Mouse (Mus musculus) heart, postnatal 10 days (tissue): ENCODE data around the gene Stxbp1. TPM values are rescaled to one million over a fixed set of nuclear protein-coding genes. Genes with fewer than 3 reads are reported as not detected.

Experiments
- DNase-seq, 2 experiments: peaks; one replicate each; pipeline ENCODE4 v3.0.0; 2021
- intact Hi-C: fragments of 180-260 bp; cut with DNase I; formaldehyde crosslinking; loops from one replicate; pipeline ENCODE4 v1.15.1; 2025
- total RNA-seq, 2 experiments: library from RNA; stranded (reverse); gene quantifications; 2 replicates each; pipeline ENCODE4 v1.2.3; 2021

Stxbp1 gene
- total RNA-seq = 10 to 100 TPM; 25.4 to 25.7 TPM

DNA sequence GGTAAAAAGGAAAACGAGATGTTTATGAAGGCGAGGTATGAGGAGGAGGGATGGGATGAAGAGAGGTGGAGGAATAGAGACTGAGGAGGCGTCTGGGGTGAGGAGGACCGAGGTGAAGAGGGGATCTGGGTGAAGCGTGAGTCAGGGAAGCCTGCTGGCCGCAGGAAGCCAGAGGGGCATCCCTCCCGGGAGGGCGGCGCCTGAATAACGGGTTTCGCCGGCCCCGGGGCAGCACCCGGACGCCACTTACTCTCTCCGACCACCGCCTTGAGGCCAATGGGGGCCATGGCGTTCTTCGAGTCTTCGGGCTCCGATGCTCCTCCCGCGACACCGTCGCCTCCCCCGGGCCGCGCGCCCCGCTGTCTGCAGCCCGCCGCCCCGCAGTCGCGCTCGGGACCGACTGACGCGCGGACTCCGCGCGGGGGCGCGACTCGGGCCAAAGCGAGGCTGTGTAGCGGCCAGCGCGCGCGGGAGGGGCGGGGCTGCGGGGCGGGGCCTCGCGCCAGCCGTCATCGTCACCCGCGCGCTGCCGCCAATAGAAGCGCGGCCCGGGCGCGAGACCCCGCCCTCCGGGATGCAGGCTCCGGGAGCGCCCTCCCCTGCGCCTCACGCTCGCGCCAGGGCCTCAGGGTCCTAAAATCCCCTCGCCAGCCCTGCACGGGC is at the start of gene Stxbp1:
Gene Stxbp1, minus strand, starts transcription at position 441 of the 663 bp plus-strand sequence.
- intact Hi-C loops = no loop called here
- peak; percentile 92 for DNase-seq

DNA sequence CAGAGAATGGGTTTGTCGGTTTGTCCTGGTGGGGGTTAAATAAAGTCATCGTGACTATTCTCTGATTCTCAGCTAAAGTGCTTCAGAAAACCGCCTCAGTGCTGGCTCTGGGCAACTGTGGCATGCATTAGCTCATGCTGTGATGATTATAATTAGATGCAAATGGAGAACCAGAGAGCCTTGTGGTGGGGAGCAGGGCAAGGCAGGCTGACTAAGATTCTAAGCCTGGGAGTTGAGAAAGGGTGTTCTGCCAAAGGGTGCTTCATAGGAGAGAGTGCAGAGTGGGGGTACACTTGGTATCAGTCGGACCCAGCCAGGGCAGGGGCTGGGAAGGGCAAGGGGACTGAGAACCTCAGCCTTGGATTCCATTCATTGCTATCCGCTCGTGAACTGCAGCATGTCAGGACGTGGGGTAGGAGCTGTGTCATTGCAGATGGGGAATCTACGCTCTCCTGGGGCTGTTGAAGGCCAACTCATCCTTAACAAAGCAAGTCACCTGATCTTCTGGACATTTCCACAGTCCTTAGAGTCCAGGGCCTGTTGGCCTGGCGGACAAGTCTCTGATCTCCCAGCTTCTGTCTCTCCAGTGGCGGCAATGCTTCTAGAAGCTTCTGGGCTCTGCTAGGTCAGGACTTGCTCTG is 49.6 kb upstream of the Stxbp1 start:
- intact Hi-C loops = no loop called here

DNA sequence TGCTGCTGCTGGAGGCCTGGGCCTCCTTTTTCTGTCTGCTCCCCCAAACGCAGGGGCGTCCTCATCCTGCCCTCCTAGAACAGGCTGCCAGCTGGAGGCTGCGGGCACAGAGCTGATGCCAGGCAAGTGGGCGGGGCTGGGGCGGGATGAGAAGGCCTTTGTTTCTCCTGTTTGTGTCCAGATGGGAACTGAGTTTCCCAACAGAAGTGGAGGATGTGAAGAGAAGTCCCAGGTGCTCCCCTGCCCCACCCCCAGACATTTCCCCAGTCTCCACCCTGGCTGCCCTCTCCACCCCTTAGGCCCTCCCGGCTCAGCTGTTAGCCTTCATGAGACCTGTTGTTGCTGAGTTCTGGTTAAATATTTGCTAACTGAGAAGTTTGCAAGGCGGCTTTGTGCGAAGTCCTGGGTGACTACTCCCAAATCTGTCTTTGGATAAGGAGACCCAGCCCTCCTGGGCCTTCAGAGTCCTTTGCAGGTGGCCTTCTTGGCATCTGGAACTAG is 48.6 kb upstream of the Stxbp1 start:
- no peak for DNase-seq
- intact Hi-C loops = no loop called here

More for the DNA sequence above, 49.6 kb upstream of the Stxbp1 start:
- no peak for DNase-seq

DNA sequence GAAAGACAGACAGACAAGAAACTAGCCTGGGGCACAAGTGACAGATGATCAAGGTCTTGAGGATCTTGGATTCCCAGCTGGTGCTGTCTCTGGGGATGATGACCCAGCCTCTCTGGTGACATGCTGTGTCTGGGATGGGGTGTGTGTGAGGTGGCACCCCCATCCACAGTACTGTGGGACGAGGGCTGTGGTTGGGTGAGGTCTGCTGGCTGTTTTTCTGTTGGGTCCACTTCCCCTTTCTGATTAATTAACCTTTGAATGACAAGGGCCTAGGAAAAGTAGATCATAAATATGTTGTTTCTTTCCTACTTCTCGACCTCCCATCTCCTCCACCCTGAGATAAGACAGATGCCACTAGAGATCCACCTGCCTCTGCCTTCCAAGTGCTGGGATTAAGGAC is 47.1 kb upstream of the Stxbp1 start:
- no peak for DNase-seq
- intact Hi-C loops = no loop called here

DNA sequence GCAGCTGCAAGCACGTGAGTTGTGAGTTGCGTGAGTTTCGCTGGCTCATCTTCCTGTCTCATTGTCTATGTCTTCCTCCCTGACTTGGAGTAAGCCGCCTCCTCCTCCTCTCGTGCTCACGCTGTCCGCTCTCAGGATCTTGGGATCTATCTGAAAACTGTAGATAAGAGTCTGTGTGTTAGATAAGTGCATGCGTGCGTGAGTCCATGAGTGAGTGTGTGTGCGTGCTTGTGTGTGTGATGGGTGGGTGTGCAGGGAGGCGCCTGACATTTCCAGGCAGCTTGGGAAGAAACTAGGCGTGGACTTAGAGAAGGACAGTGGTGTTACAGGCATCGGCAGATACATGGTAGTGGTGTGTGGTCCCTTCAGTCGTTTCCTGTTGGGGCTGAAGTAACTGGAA is 45.4 kb upstream of the Stxbp1 start:
- intact Hi-C loops = no loop called here

DNA sequence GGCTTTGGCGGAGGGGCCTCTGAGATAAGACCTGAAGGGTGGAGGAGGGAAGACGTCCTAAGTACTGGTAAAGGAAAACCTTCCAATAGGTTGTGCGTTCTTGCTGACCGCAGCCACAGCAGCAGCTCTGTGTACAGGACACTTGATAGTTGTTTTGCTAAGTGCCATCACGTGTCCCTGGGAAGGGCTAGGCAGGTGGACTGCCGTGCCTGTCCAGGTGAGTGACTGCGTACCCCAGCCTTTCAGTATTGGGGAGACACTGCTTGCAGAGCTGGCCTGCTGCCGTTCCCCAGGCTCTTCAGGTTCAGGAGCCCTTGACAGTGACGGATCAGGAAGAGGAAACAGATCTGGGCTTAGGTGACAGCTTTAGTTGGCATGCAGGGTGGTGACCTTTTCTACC is 44.2 kb upstream of the Stxbp1 start:
- DNase-seq = no peak
- intact Hi-C loops = no loop called here

More for the DNA sequence above, 45.4 kb upstream of the Stxbp1 start:
- no peak for DNase-seq

DNA sequence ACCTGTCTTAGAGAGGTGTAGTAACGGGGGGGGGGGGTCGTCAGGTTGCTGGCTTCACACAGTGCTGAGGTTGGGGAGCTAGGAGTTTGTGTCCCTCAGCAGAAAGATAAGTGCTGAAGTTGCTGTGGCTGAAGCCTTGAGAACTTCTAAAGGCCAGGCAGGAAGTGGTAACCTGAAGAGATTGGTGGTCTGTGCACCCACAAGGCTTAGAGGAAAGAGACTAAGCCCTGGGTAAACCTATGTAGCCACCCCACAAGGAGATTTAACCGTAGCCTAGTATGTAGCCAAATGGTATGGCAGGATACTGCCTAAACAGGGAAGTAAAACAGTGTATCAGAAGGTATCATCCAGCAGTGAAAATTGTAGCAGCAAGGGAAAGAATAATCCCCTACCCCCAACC is 43.2 kb upstream of the Stxbp1 start:
- intact Hi-C loops = no loop called here
- DNase-seq = no peak

DNA sequence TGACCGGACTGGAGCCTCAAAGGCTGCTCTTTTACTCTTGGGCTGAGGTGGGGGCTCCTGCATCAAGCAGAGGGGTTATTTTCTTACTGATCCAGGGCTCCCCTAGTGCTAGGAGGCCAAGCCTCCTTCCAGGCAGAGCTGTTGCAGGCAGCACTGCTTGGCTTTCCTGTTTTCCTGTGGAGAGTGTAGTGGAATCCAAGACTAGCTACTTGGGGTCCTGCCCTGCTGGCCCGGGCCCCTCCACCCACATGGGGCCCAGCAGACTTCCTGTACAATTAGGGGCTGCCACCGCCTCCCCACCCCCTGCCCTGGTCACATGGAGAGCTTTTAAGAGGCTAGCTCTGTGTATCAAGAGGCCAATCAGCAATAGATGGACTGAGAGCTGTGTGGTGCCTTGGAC is 41.5 kb upstream of the Stxbp1 start:
- DNase-seq = no peak
- intact Hi-C loops = no loop called here

DNA sequence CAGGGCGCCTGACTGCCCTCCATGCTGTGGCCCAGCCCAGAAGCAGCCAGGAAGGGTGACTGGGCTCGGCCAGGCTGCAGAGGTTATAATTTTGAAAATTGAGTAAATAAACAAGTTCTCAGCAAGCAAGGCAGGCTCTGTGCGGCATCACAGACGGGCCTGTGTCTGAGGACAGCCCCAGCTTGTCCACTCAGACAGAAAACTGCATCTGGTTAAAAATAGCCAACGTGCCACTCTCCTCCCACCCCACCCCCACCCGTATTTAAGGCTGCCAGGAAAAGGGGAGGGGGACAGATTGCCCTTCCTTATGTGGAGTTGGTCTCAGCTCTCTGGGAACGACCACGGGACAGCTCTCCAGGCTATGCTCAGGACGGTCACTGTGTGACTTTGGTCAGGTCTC is 41.0 kb upstream of the Stxbp1 start:
- no peak for DNase-seq
- intact Hi-C loops = no loop called here

DNA sequence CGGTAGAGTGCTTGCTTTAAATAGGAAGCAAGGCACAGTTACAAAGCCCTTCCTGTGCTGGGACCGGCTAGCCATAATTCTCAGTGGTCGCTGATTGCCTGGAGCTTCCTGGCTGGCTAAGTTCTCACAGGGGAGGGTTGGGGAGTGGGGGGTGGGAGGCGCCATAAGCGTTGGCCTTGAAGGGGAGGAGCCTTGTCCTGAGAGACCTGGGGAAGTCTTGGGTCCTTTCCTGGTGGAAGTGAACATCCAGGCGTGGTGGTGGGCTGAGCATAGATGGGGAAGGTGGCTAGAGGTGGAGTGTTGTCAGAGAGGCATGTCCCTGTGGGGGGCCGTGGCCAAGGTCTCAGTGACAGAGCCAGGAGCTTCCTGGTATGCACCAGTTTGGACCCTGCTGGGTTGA is 37.7 kb upstream of the Stxbp1 start:
- no peak for DNase-seq
- intact Hi-C loops = no loop called here

DNA sequence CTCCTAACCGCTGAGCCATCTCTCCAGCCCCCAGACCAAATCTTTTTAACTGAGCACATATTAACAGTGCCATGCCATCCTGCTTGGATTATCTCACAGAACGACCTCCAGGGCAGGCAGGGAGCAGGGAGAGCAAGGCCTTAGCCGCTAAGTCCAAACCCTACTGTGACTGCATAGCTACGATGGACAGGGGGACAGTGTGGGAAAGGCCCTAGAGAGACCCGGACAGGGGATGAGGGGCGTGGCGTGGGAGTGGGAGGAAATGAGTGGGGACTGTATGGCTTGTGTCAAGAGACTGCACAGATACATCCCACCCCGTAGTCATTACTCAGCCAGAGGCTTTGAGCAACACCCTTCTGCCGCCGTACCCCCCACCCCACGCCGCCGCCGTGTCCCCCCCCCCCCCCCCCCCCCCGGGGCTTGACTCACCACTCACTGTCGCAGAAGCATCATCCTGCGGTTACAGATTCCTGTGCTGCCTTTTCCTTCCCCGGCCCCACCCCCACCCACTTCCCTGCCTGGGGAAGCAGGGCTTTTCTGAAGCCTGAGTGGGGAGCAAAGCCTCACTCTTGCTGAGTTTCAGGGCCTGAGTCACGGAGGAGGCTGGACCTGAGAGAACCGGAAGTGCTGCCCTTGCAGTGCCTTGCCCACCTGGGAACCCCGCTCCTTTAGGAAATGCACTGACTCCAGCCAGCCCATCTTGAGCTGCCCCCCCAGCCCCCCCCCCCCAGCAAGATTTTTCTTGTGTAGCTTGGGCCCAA is 35.4 kb upstream of the Stxbp1 start:
- DNase-seq = peak; percentile 50 to 55
- intact Hi-C loops = no loop called here

DNA sequence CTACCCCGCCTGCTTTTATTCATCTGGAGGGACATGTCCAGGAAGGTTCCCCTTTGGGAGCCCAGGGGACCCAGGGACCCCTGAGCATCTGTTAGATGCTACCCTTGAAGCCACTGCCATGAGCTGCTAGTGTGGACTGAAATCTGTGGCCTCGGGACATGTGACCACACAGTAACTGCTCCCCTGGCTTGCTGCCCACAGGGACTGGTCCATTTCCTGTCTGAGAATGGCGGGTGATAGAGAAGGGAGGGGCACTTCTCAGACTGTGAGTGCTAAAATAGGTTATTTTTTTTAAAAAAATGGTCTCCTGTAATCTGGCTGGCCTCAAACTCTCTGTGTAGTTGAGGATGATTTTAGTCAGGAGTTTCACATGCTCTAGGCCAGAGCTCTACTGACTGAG is 34.7 kb upstream of the Stxbp1 start:
- DNase-seq = peak; percentile 87 to 88
- intact Hi-C loops = no loop called here

DNA sequence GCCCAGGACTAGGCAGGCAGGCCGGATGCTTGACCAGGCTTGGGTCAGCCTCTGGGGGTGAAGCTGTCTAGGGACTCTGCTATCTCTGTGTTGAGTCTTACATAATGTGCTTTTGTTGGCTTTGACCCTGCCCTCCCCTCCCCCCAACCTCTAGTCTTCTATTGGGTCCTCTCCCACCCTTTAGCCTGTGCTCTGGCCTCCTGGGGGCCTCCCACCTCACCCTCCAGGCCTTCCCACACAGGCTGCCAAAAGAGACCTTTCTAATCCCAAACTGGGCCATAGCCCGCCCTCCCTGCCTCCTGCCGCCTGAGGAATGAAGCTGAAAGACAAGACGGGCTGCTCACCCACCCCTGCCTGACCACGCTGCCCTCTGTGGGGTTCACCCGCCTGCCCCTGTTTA is 34.0 kb upstream of the Stxbp1 start:
- intact Hi-C loops = no loop called here
- no peak for DNase-seq

DNA sequence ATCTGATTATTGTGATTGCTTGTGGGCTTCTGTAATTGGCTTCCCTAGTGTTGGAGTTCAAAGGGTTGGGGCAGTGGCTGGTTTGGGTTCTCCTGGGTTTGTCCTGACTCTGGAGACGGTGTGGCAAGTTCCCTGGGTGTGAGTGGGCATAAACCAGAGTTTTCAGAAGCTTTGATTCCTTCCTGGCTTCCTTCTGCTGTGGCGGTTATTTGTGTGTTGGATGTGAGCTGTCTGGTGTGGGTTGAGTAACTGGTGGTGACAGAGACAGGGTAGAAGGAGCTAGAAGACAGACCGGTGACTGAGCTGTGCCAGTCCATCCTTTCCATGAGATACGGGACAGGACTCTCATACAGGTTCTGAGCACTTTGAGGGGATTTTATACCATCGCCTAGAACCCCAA is 32.5 kb upstream of the Stxbp1 start:
- intact Hi-C loops = no loop called here
- no peak for DNase-seq

DNA sequence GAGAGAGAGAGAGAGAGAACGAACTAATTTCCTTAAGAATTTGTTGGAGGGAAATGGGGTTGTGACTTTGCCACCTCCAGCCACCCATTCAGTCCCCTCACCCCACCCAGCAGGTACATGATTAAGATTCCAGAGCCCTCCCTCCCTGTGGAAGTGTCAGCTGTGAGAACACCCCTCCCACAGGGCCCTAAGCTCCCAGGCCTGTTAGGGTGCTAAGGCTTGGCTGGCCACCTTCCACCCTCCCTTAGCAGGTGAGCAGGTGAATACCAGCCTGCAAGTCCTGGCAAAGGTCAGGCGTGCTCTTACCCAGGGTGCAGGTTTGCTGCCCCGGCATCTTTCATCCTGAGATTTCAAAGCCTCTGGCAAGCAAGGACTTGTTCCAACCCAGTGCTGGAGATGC is 31.4 kb upstream of the Stxbp1 start:
- intact Hi-C loops = no loop called here
- DNase-seq = no peak

DNA sequence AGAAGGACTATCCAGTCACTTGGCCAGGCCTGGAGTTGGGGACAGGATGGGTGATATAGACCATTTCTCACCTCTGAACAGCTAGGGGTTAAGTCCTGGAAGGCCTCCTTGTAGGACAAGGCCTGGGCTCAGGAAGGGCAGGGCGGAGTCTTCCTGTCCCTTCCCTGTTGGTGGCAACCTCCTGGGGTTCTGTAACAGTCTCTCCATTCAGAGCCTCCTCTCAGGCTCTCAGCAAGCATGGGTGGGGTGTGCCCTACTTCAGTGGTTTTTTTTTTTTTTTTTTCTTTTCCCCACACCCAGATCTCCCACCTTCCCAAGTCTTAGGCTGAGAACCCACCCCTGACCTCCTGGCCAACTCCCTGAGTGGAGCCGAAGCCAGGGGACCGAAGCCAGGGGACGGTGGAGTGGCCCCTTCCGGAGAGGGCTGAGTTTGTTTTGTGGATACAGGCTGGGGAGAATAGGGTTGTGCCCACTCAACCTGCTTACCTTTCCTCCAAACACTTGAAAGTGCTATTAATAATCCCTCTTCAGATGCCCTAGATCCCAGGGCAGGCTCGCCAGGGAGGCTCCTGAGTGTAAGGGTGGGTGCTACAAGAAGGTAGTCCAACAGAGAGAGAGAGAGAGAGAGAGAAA is 30.8 kb upstream of the Stxbp1 start:
- intact Hi-C loops = loop anchor here (2.0 kb wide), 1 partner anchor 35 kb away; no protein-coding TSS in a partner anchor
- no peak for DNase-seq

DNA sequence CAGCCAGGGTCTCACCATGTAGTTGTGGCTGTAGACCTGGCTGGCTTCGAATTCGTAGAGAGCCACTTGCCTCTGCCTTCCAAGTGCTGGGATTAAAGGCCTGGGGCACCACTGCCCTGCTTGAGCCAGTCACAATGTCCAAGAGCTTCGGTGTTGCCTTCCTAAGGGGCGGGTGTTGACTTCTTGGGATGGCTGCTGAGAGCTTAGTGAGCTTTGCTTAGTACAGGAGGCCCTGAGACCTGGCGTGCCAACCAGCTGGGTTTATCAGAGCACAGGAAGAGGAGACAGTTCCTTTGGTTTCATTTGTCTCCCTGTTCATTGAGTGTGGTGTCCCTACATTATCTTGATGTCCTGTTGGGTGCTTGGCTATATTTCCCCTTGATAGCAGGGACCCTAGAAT is 30.3 kb upstream of the Stxbp1 start:
- intact Hi-C loops = loop anchor here (2.0 kb wide), 1 partner anchor 35 kb away; no protein-coding TSS in a partner anchor
- DNase-seq = no peak

DNA sequence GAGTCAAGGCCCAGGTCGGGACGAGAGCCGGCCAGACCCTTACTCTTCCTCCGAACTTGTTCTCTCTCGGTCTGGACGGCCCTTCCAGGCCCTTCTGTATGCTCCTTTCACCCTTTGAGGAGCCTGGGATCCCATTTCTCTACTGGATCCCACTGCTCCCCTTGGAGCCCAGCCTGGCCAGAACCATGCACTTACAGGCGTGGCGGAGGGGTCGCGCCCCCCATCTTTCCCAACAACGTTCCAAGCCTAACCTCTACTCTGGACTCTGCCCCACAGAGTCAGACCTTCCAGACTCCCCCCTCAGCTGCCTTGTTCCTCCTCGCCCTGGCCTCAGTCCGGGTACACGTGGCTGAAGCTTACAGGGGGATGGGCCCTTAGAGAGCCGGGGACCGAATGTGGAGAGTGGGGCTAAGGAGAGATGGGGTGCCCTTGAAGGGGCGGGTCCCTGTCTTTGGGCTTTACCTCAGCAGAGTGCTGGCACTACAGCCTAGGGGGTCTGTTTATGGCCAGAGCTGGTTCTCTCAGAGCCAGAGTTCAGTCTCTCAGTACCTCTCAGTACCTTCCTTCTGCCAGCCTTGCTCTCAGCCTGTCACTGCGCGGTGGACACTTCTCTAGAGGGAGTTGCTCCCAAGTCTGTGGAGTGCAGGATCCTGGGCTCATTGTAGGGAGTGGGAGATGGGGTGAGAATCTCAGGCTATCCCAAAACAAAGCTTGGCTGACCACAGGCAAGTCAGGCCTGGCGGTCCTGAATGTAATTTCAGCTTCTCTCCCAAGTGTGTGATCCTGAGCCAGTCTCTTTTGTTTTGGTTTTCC is 29.7 kb upstream of the Stxbp1 start:
- intact Hi-C loops = loop anchor here (2.0 kb wide), 1 partner anchor 36 kb away; no protein-coding TSS in a partner anchor
- no peak for DNase-seq

DNA sequence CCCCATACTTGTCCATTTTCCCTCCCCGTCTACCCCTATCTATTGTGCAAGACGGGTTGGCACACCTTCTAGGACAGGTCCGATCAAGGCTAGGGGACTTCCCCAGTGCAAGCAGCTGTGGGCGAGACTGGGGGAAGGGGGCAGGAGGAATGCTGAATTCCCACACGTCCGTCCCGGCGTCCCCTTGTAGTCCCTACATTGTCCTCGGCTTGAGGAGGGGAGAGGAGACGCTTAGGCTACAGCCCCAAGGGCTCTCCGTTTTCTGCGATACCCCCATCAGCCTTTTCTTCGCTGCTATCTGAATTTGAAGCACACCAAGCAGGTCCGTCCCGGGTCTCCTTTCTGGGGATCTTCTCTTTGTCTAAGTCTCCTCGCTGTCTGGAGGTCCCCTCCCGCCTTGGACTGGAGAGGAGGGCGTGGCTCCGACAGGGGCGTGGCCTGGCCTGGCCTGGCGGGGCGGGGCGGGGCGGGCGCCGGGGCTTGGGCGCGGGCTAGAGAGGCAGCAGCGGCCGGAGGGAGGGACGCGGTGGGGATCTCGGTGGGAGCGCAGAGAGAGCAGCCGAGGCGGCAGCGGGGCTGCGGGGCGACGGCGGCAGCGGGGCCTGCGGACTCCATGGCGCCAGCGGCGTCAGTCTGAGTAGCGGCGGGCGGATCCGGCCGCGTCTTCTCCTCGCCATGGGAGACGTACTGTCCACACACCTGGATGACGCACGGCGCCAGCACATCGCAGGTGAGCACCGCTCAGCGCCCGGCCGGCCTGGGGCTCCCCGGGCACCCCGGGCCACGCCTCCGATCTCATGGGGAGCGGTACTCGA is 28.8 kb upstream of the Stxbp1 start, which contains the start of gene Fam129b:
Gene Fam129b, plus strand, starts transcription at position 440 of the 815 bp plus-strand sequence.
- intact Hi-C loops = loop anchor here (2.0 kb wide), 1 partner anchor 37 kb away; no protein-coding TSS in a partner anchor
- peak; percentile 92 to 93 for DNase-seq
